Mouse (Mus musculus) heart, embryonic 12.5 days (tissue): ENCODE measurements around the gene Mtch2. TPM values are rescaled to one million over a fixed set of nuclear protein-coding genes. Genes with fewer than 3 reads are reported as not detected.

ENCODE experiments used
- ATAC-seq: fragments of 200-750 bp; cut with Nextera tagmentation; 2 replicates; pipeline ENCODE4 v1.8.0; 2017; ENCODE audit warnings: moderate TSS enrichment, moderate library complexity; ENCODE audit not compliant: insufficient number of reproducible peaks, low FRiP score
- H3K27ac ChIP-seq: fragments of 300-500 bp; sonication (generic); 2 replicates; pipeline ENCODE4 v1.5.1; 2016; ENCODE audit warnings: mild to moderate bottlenecking, moderate library complexity; ENCODE audit not compliant: poor library complexity, severe bottlenecking
- H3K27me3 ChIP-seq: fragments of 300-500 bp; sonication (generic); replicated peaks from 2 replicates; pipeline ENCODE4 v1.6.1; 2016; ENCODE audit warnings: mild to moderate bottlenecking, moderate library complexity
- H3K36me3 ChIP-seq: fragments of 300-500 bp; sonication (generic); 2 replicates; pipeline ENCODE4 v1.6.1; 2016; ENCODE audit warnings: mild to moderate bottlenecking, moderate library complexity
- H3K4me1 ChIP-seq: fragments of 300-500 bp; sonication (generic); replicated peaks from 2 replicates; pipeline ENCODE4 v1.6.1; 2016; ENCODE audit warnings: mild to moderate bottlenecking
- H3K4me2 ChIP-seq: fragments of 300-500 bp; sonication (generic); 2 replicates; pipeline ENCODE4 v1.6.1; 2016; ENCODE audit warnings: mild to moderate bottlenecking, moderate library complexity
- H3K4me3 ChIP-seq: fragments of 300-500 bp; sonication (generic); 2 replicates; pipeline ENCODE4 v1.5.1; 2016; ENCODE audit warnings: mild to moderate bottlenecking
- H3K9ac ChIP-seq: fragments of 300-500 bp; sonication (generic); 2 replicates; pipeline ENCODE4 v1.6.1; 2016; ENCODE audit warnings: mild to moderate bottlenecking, moderate library complexity
- H3K9me3 ChIP-seq: fragments of 300-500 bp; sonication (generic); replicated peaks from 2 replicates; pipeline ENCODE4 v1.6.1; 2016; ENCODE audit warnings: mild to moderate bottlenecking, moderate library complexity
- WGBS: fragments of 180-500 bp; shearing (Covaris S2); methylation state at CpG from one replicate; pipeline ENCODE4 v1.1.7; 2016; 5-methylcytosine and 5-hydroxymethylcytosine counted together
- polyA plus RNA-seq: library from polyadenylated mRNA; unstranded; fragments of >200 nt; fragmentation: Nextera tagmentation; extraction: Ambion mirVana; gene quantifications from 2 replicates; pipeline ENCODE4 v1.2.1, GENCODE M21; 2016

Mtch2 gene
- polyA plus RNA-seq, 1 experiment from 2014 or later: 211 TPM

- H3K27me3 ChIP-seq: no peaks in the 10 kb centered on the region
- H3K4me2 ChIP-seq: no peak overlapping the region
- no peak for ATAC-seq
- H3K9me3 ChIP-seq: no peaks in the 10 kb centered on the region
- WGBS: 52% methylated on average over 7 of the region's 7 CpGs
- H3K27ac ChIP-seq: no peak overlapping the region
- H3K4me3 ChIP-seq: no peak overlapping the region
- H3K36me3 ChIP-seq: no peaks in the 10 kb centered on the region
- no peaks in the 10 kb centered on the region for H3K4me1 ChIP-seq
- no peak overlapping the region for H3K9ac ChIP-seq
Observed at GRCm38 (mm10) chr2:90828739-90829138, 18.2 kb upstream of the Mtch2 start.

GRCm38 (mm10) chr2:90833502-90833901, 13.5 kb upstream of the Mtch2 start:
- 70% methylated on average over 5 of the region's 5 CpGs for WGBS
- ATAC-seq: no peak

GRCm38 (mm10) chr2:90838621-90839020, 8.3 kb upstream of the Mtch2 start:
- Histone ChIP-seq H3K4me2 (no peak overlapping the region), H3K27me3 (no peaks in the 10 kb centered on the region), H3K9me3 (no peaks in the 10 kb centered on the region), H3K4me1 (no peaks in the 10 kb centered on the region), H3K36me3 (no peaks in the 10 kb centered on the region), H3K27ac (no peak overlapping the region), H3K9ac (no peak overlapping the region), H3K4me3 (no peak overlapping the region)
- 78% methylated on average over 2 of the region's 2 CpGs for WGBS
- no peak for ATAC-seq

More at GRCm38 (mm10) chr2:90833502-90833901, 13.5 kb upstream of the Mtch2 start:
- Histone ChIP-seq H3K4me3 (no peak overlapping the region), H3K4me2 (no peak overlapping the region), H3K9me3 (no peaks in the 10 kb centered on the region), H3K36me3 (no peaks in the 10 kb centered on the region), H3K4me1 (no peaks in the 10 kb centered on the region), H3K27ac (no peak overlapping the region), H3K27me3 (no peaks in the 10 kb centered on the region), H3K9ac (no peak overlapping the region)

GRCm38 (mm10) chr2:90843666-90844065, 3.3 kb upstream of the Mtch2 start:
- no peaks in the 10 kb centered on the region for H3K36me3 ChIP-seq
- no peak overlapping the region; the same call in 1 of the 2 replicates for H3K9ac ChIP-seq
- no peak overlapping the region for H3K27ac ChIP-seq
- no peak for ATAC-seq
- no peak overlapping the region for H3K4me2 ChIP-seq
- H3K9me3 ChIP-seq: no peaks in the 10 kb centered on the region
- WGBS: 65% methylated on average over 1 of the region's 1 CpGs
- no peak overlapping the region for H3K4me3 ChIP-seq
- H3K27me3 ChIP-seq: no peaks in the 10 kb centered on the region
- H3K4me1 ChIP-seq: peaks cover 6% of the 10 kb centered on the region; the same call in 1 of the 2 replicates

- H3K4me3 ChIP-seq: no peak overlapping the region
- H3K27ac ChIP-seq: no peak overlapping the region
- H3K27me3 ChIP-seq: no peaks in the 10 kb centered on the region
- peaks cover 6% of the 10 kb centered on the region; the same call in 1 of the 2 replicates for H3K4me1 ChIP-seq
- ATAC-seq: no peak
- H3K36me3 ChIP-seq: peaks cover 1% of the 10 kb centered on the region; the same call in 1 of the 2 replicates
- WGBS: 74% methylated on average over 5 of the region's 5 CpGs
- no peaks in the 10 kb centered on the region for H3K9me3 ChIP-seq
- no peak overlapping the region for H3K4me2 ChIP-seq
- H3K9ac ChIP-seq: no peak overlapping the region
Observed at GRCm38 (mm10) chr2:90844262-90844661, 2.7 kb upstream of the Mtch2 start.

- 73% methylated on average over 5 of the region's 5 CpGs for WGBS
- Histone ChIP-seq H3K36me3 (peaks cover 9% of the 10 kb centered on the region), H3K4me1 (peaks cover 6% of the 10 kb centered on the region; the same call in 1 of the 2 replicates), H3K4me2 (no peak overlapping the region), H3K9me3 (no peaks in the 10 kb centered on the region), H3K27me3 (no peaks in the 10 kb centered on the region), H3K9ac (no peak overlapping the region), H3K27ac (no peak overlapping the region), H3K4me3 (no peak overlapping the region)
- no peak for ATAC-seq
Observed at GRCm38 (mm10) chr2:90845234-90845633, 1.7 kb upstream of the Mtch2 start.

- no peaks in the 10 kb centered on the region for H3K27me3 ChIP-seq
- H3K27ac ChIP-seq: peak overlapping the region; percentile 85
- no peaks in the 10 kb centered on the region for H3K9me3 ChIP-seq
- H3K9ac ChIP-seq: no peak overlapping the region
- H3K4me3 ChIP-seq: peak overlapping the region; percentile 85
- WGBS: 50% methylated on average over 6 of the region's 6 CpGs
- H3K4me2 ChIP-seq: peak overlapping the region; percentile 73
- ATAC-seq: no peak
- H3K4me1 ChIP-seq: peaks cover 6% of the 10 kb centered on the region; the same call in 1 of the 2 replicates
- H3K36me3 ChIP-seq: peaks cover 18% of the 10 kb centered on the region
Observed at GRCm38 (mm10) chr2:90846171-90846570, 784 bp upstream of the Mtch2 start.

GRCm38 (mm10) chr2:90846597-90846954, 379 bp upstream of the Mtch2 start:
- peak; percentile 9; the same call in 1 of the 2 replicates for ATAC-seq
- 2% methylated on average over 8 of the region's 8 CpGs for WGBS
- peak overlapping the region; percentile 71 for H3K9ac ChIP-seq
- H3K27ac ChIP-seq: peak overlapping the region; percentile 85
- H3K27me3 ChIP-seq: no peaks in the 10 kb centered on the region
- H3K9me3 ChIP-seq: no peaks in the 10 kb centered on the region
- peak overlapping the region; percentile 85 for H3K4me3 ChIP-seq
- peaks cover 6% of the 10 kb centered on the region; the same call in 1 of the 2 replicates for H3K4me1 ChIP-seq
- peak overlapping the region; percentile 73 for H3K4me2 ChIP-seq
- H3K36me3 ChIP-seq: peaks cover 22% of the 10 kb centered on the region

- no peak for ATAC-seq
- peaks cover 6% of the 10 kb centered on the region; the same call in 1 of the 2 replicates for H3K4me1 ChIP-seq
- H3K27me3 ChIP-seq: no peaks in the 10 kb centered on the region
- peak overlapping the region; percentile 85 for H3K27ac ChIP-seq
- peaks cover 32% of the 10 kb centered on the region for H3K36me3 ChIP-seq
- H3K4me3 ChIP-seq: peak overlapping the region; percentile 85
- H3K9me3 ChIP-seq: no peaks in the 10 kb centered on the region
- H3K4me2 ChIP-seq: peak overlapping the region; percentile 74
- peak overlapping the region; percentile 88 for H3K9ac ChIP-seq
- under 1% methylated on average over 13 of the region's 13 CpGs for WGBS
Observed at GRCm38 (mm10) chr2:90847681-90848050, 711 bp downstream of the Mtch2 start.

GRCm38 (mm10) chr2:90848331-90848730, 1.4 kb downstream of the Mtch2 start:
- no peak overlapping the region for H3K9ac ChIP-seq
- H3K4me2 ChIP-seq: peak overlapping the region; percentile 74
- H3K36me3 ChIP-seq: peaks cover 39% of the 10 kb centered on the region
- ATAC-seq: no peak
- no peaks in the 10 kb centered on the region for H3K27me3 ChIP-seq
- H3K9me3 ChIP-seq: no peaks in the 10 kb centered on the region
- H3K4me1 ChIP-seq: peaks cover 6% of the 10 kb centered on the region; the same call in 1 of the 2 replicates
- H3K27ac ChIP-seq: no peak overlapping the region
- WGBS: 91% methylated on average over 5 of the region's 5 CpGs
- peak overlapping the region; percentile 85; the same call in 1 of the 2 replicates for H3K4me3 ChIP-seq

GRCm38 (mm10) chr2:90850401-90850800, 3.4 kb downstream of the Mtch2 start:
- Histone ChIP-seq H3K4me2 (no peak overlapping the region), H3K4me3 (no peak overlapping the region), H3K9ac (no peak overlapping the region), H3K27me3 (no peaks in the 10 kb centered on the region), H3K4me1 (peaks cover 6% of the 10 kb centered on the region; the same call in 1 of the 2 replicates), H3K27ac (no peak overlapping the region), H3K9me3 (no peaks in the 10 kb centered on the region), H3K36me3 (peaks cover 58% of the 10 kb centered on the region)
- no peak for ATAC-seq
- 92% methylated on average over 1 of the region's 1 CpGs for WGBS

- Histone ChIP-seq H3K9ac (no peak overlapping the region), H3K9me3 (no peaks in the 10 kb centered on the region), H3K27me3 (no peaks in the 10 kb centered on the region), H3K4me3 (no peak overlapping the region), H3K27ac (no peak overlapping the region), H3K4me1 (no peaks in the 10 kb centered on the region), H3K36me3 (peaks cover 73% of the 10 kb centered on the region), H3K4me2 (no peak overlapping the region)
- WGBS: 95% methylated on average over 2 of the region's 2 CpGs
- no peak for ATAC-seq
Observed at GRCm38 (mm10) chr2:90861486-90861885, 14.5 kb downstream of the Mtch2 start.
